Mouse (Mus musculus) hindbrain, embryonic 13.5 days (tissue): ENCODE data around the gene 0610009B22Rik. TPM values are rescaled to one million over a fixed set of nuclear protein-coding genes. Genes with fewer than 3 reads are reported as not detected.

Experiments used
- ATAC-seq: fragments of 200-750 bp; cut with Nextera tagmentation; 2 replicates; pipeline ENCODE4 v1.8.0; 2017; ENCODE audit warnings: moderate TSS enrichment; ENCODE audit not compliant: low FRiP score
- H3K27ac ChIP-seq: fragments of 300-500 bp; sonication (generic); 2 replicates; pipeline ENCODE4 v1.5.1; 2015; ENCODE audit warnings: inconsistent platforms, mild to moderate bottlenecking, moderate library complexity
- H3K27me3 ChIP-seq: fragments of 300-500 bp; sonication (generic); 2 replicates; pipeline ENCODE4 v1.6.1; 2015; ENCODE audit warnings: mild to moderate bottlenecking, inconsistent platforms
- H3K36me3 ChIP-seq: fragments of 300-500 bp; sonication (generic); 2 replicates; pipeline ENCODE4 v1.6.1; 2015; ENCODE audit warnings: mild to moderate bottlenecking, inconsistent platforms
- H3K4me1 ChIP-seq: fragments of 300-500 bp; sonication (generic); replicated peaks from 2 replicates; pipeline ENCODE4 v1.6.1; 2015; ENCODE audit warnings: inconsistent platforms
- H3K4me2 ChIP-seq: fragments of 300-500 bp; sonication (generic); 2 replicates; pipeline ENCODE4 v1.6.1; 2015; ENCODE audit warnings: inconsistent platforms, mild to moderate bottlenecking, moderate library complexity
- H3K4me3 ChIP-seq: fragments of 300-500 bp; sonication (generic); 2 replicates; pipeline ENCODE4 v1.5.1; 2015; ENCODE audit warnings: mild to moderate bottlenecking, inconsistent platforms
- H3K9ac ChIP-seq: fragments of 300-500 bp; sonication (generic); 2 replicates; pipeline ENCODE4 v1.6.1; 2015; ENCODE audit warnings: mild to moderate bottlenecking, inconsistent platforms
- H3K9me3 ChIP-seq: fragments of 300-500 bp; sonication (generic); 2 replicates; pipeline ENCODE4 v1.6.1; 2016; ENCODE audit warnings: inconsistent platforms
- WGBS: fragments of 180-500 bp; shearing (Covaris S2); methylation state at CpG from one replicate; pipeline ENCODE4 v1.1.7; 2015; 5-methylcytosine and 5-hydroxymethylcytosine counted together
- polyA plus RNA-seq: library from polyadenylated mRNA; unstranded; fragments of >200 nt; fragmentation: Nextera tagmentation; extraction: Ambion mirVana; gene quantifications from 2 replicates; pipeline ENCODE4 v1.2.1, GENCODE M21; 2015

Gene 0610009B22Rik
- polyA plus RNA-seq, 1 experiment from 2014 or later = 121 TPM

GRCm38 (mm10) chr11:51656798-51657521 lies 31.7 kb downstream of the 0610009B22Rik start:
- WGBS = 84% methylated on average over 10 of the region's 10 CpGs
- Histone ChIP-seq H3K4me2 (no peak overlapping the region), H3K27me3 (peaks cover 7% of the 10 kb centered on the region), H3K4me1 (peaks cover 9% of the 10 kb centered on the region; the same call in 1 of the 2 replicates), H3K36me3 (no peaks in the 10 kb centered on the region), H3K9me3 (no peaks in the 10 kb centered on the region), H3K4me3 (no peak overlapping the region), H3K9ac (no peak overlapping the region), H3K27ac (no peak overlapping the region)
- no peak for ATAC-seq

DNA sequence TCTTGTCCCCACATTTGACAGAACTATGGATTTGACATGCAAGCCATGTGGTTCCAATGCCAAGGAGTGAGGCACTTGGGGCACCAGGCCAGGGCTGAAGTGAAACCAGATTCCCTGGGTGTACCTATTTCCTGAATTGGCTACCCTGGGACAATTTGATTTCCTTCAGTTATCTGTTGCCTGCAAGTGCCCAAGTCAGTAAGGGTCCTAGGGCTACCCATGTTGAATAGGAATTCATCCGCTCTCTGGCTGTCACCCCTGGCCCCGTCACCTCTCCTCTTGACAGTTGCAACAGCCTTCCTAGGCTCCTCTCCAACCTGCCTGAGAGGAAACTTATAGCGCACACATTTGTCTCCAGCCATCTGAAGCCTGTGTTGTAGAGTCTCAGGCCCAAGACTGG lies 33.8 kb downstream of the 0610009B22Rik start:
- no peak for ATAC-seq
- peaks cover 22% of the 10 kb centered on the region for H3K4me1 ChIP-seq
- no peaks in the 10 kb centered on the region for H3K9me3 ChIP-seq
- H3K36me3 ChIP-seq = no peaks in the 10 kb centered on the region
- no peak overlapping the region for H3K9ac ChIP-seq
- H3K4me3 ChIP-seq = no peak overlapping the region
- 94% methylated on average over 3 of the region's 3 CpGs for WGBS
- peaks cover 17% of the 10 kb centered on the region for H3K27me3 ChIP-seq
- no peak overlapping the region for H3K4me2 ChIP-seq
- H3K27ac ChIP-seq = no peak overlapping the region

DNA sequence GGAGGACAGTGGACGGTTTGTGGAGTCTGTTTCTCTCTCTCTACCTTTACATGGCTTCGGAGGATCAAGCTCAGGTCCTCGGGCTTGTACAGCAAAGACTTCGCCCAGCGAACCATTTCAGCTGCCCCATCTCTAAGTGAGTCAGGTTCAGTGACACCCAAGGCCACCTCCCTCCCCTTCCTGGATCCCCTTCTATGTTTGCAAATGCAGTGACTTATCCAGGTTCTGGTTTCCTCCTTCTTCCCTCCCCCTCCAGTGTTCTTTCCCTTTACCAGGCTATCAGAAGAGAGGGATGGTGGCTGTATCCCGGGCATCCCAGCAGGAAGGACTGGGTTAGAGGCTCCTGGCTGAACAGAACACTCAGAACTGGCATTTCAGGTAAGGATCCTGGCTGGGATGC lies 34.9 kb downstream of the 0610009B22Rik start:
- Histone ChIP-seq H3K27ac (no peak overlapping the region), H3K36me3 (no peaks in the 10 kb centered on the region), H3K4me2 (no peak overlapping the region), H3K27me3 (peaks cover 28% of the 10 kb centered on the region), H3K4me3 (no peak overlapping the region), H3K9ac (no peak overlapping the region), H3K4me1 (peaks cover 30% of the 10 kb centered on the region), H3K9me3 (no peaks in the 10 kb centered on the region)
- ATAC-seq = no peak
- WGBS = 92% methylated on average over 6 of the region's 6 CpGs

DNA sequence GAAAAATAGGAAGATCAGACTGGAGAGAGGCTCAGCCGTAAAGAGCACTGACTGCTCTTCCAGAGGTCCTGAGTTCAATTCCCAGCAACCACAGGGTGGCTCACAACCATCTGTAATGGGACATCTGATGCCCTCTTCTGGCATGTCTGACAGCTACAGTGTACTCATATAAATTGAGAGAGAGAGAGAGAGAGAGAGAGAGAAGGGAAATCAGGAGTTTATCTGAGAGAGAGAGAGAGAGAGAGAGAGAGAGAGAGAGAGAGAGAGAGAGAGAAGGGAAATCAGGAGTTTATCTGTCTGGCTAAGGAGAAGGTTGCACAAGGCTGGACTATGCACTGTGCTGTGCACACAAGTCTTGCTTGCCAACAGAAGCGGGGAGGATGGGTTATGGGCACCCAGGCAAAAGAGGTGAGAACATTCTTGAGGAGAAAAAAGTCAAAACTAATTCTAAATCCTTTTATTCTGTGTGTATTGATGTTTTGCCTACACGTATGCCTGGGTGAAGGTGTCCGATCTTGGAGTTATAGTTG lies 35.7 kb downstream of the 0610009B22Rik start:
- H3K36me3 ChIP-seq = no peaks in the 10 kb centered on the region
- H3K27me3 ChIP-seq = peaks cover 28% of the 10 kb centered on the region
- H3K9me3 ChIP-seq = no peaks in the 10 kb centered on the region
- no peak overlapping the region for H3K9ac ChIP-seq
- 93% methylated on average over 4 of the region's 4 CpGs for WGBS
- no peak overlapping the region for H3K4me3 ChIP-seq
- no peak overlapping the region for H3K4me2 ChIP-seq
- no peak overlapping the region for H3K27ac ChIP-seq
- peaks cover 31% of the 10 kb centered on the region for H3K4me1 ChIP-seq
- ATAC-seq = no peak

GRCm38 (mm10) chr11:51650691-51651515 lies 37.8 kb downstream of the 0610009B22Rik start, which contains the start of the genes N4bp3 and D930048N14Rik:
Gene N4bp3, minus strand, starts transcription at chr11:51650842.
Gene D930048N14Rik, plus strand, starts transcription at chr11:51650954.
- Histone ChIP-seq H3K4me3 (peak within 1 kb of the TSS; percentile 67), H3K4me2 (peak within 1 kb of the TSS; percentile 91), H3K9me3 (no peaks in the 10 kb centered on the region), H3K9ac (peak within 1 kb of the TSS; percentile 81), H3K27me3 (peaks cover 28% of the 10 kb centered on the region), H3K27ac (peak within 1 kb of the TSS; percentile 55; the same call in 1 of the 2 replicates), H3K4me1 (peaks cover 41% of the 10 kb centered on the region), H3K36me3 (no peaks in the 10 kb centered on the region)
- 2% methylated on average over 70 of the region's 70 CpGs for WGBS
- peak; percentile 71 for ATAC-seq

- under 1% methylated on average over 30 of the region's 30 CpGs for WGBS
- no peak overlapping the region; the same call in 1 of the 2 replicates for H3K27ac ChIP-seq
- peaks cover 2% of the 10 kb centered on the region; the same call in 1 of the 2 replicates for H3K36me3 ChIP-seq
- H3K4me2 ChIP-seq = peak overlapping the region; percentile 91
- H3K4me3 ChIP-seq = peak overlapping the region; percentile 67
- 0 out of 2 replicates have a peak, but pooled peaks have one; percentile 11 for ATAC-seq
- no peaks in the 10 kb centered on the region for H3K9me3 ChIP-seq
- H3K9ac ChIP-seq = peak overlapping the region; percentile 81
- H3K4me1 ChIP-seq = peaks cover 45% of the 10 kb centered on the region
- peaks cover 28% of the 10 kb centered on the region for H3K27me3 ChIP-seq
Observed at GRCm38 (mm10) chr11:51650261-51650660, 38.4 kb downstream of the 0610009B22Rik start.

GRCm38 (mm10) chr11:51649889-51650199 lies 38.8 kb downstream of the 0610009B22Rik start:
- Histone ChIP-seq H3K9ac (peak overlapping the region; percentile 81), H3K4me1 (peaks cover 46% of the 10 kb centered on the region), H3K4me3 (peak overlapping the region; percentile 67), H3K27ac (peak overlapping the region; percentile 55; the same call in 1 of the 2 replicates), H3K27me3 (peaks cover 28% of the 10 kb centered on the region), H3K9me3 (no peaks in the 10 kb centered on the region), H3K36me3 (peaks cover 4% of the 10 kb centered on the region; the same call in 1 of the 2 replicates), H3K4me2 (peak overlapping the region; percentile 91)
- 7% methylated on average over 7 of the region's 7 CpGs for WGBS
- no peak for ATAC-seq

GRCm38 (mm10) chr11:51649111-51649888 lies 39.4 kb downstream of the 0610009B22Rik start:
- H3K9me3 ChIP-seq = no peaks in the 10 kb centered on the region

GRCm38 (mm10) chr11:51648566-51648965 lies 40.1 kb downstream of the 0610009B22Rik start:
- peak; percentile 30; the same call in 1 of the 2 replicates for ATAC-seq
- Histone ChIP-seq H3K9ac (peak overlapping the region; percentile 81; the same call in 1 of the 2 replicates), H3K27ac (peak overlapping the region; percentile 55), H3K4me2 (peak overlapping the region; percentile 91), H3K27me3 (peaks cover 25% of the 10 kb centered on the region), H3K9me3 (no peaks in the 10 kb centered on the region), H3K4me1 (peaks cover 54% of the 10 kb centered on the region), H3K4me3 (0 out of 2 replicates have a peak overlapping the region, but pooled peaks have one; percentile 67), H3K36me3 (peaks cover 7% of the 10 kb centered on the region)
- 3% methylated on average over 3 of the region's 3 CpGs for WGBS

More at GRCm38 (mm10) chr11:51649111-51649888, 39.4 kb downstream of the 0610009B22Rik start:
- peaks cover 47% of the 10 kb centered on the region for H3K4me1 ChIP-seq
- peak overlapping the region; percentile 81 for H3K9ac ChIP-seq
- peak overlapping the region; percentile 67 for H3K4me3 ChIP-seq
- no peak for ATAC-seq
- H3K27ac ChIP-seq = peak overlapping the region; percentile 55
- peaks cover 28% of the 10 kb centered on the region for H3K27me3 ChIP-seq
- H3K4me2 ChIP-seq = peak overlapping the region; percentile 91
- WGBS = 23% methylated on average over 11 of the region's 11 CpGs
- peaks cover 4% of the 10 kb centered on the region; the same call in 1 of the 2 replicates for H3K36me3 ChIP-seq

GRCm38 (mm10) chr11:51646751-51647667 lies 41.7 kb downstream of the 0610009B22Rik start:
- no peak for ATAC-seq

More at GRCm38 (mm10) chr11:51646751-51647667, 41.7 kb downstream of the 0610009B22Rik start:
- Histone ChIP-seq H3K4me3 (no peak overlapping the region), H3K4me1 (peaks cover 56% of the 10 kb centered on the region), H3K36me3 (peaks cover 9% of the 10 kb centered on the region), H3K4me2 (no peak overlapping the region), H3K9me3 (no peaks in the 10 kb centered on the region), H3K9ac (no peak overlapping the region), H3K27ac (peak overlapping the region; percentile 23), H3K27me3 (peaks cover 21% of the 10 kb centered on the region)
- WGBS = 80% methylated on average over 15 of the region's 15 CpGs
